In genomic region chr11:115712268-115712667, GRCm38 (mm10) we compare ENCODE assay signal across 12 mouse cellular contexts. TPM values are rescaled to one million over a fixed set of nuclear protein-coding genes. Genes with fewer than 3 reads are reported as not detected.
DNase-seq lines count a peak whose midpoint lies in the region; TF ChIP-seq lines count a peak whose summit lies in the region.
"Had no signal": no experiment of that assay in that cellular context is flagged by ENCODE, and none has a peak within 500 bp of the region (broad histone marks: within the 10 kb centered on the region; RNA-seq: fewer than 3 reads in every experiment).

No protein-coding gene starts in this region.

- H3K27me3 ChIP-seq in spleen, adult 2 months (ENCODE audit: control insufficient read depth, insufficient read depth, low read length), result no peaks in the 10 kb centered on the region
- H3K27me3 ChIP-seq: Patski; stomach, embryonic 15.5 days had no signal

- peaks cover 51% of the 10 kb centered on the region for H3K79me2 ChIP-seq in macrophage (ENCODE audit: inconsistent target)

- peaks cover 26% of the 10 kb centered on the region; the same call in 1 of the 2 replicates for H3K4me1 ChIP-seq in spleen, adult 2 months (ENCODE audit: control insufficient read depth, insufficient read depth, insufficient read length)
- H3K4me1 ChIP-seq in bone marrow macrophage, adult 2 months (ENCODE audit: control insufficient read depth, insufficient read depth, low read length), result peaks cover 14% of the 10 kb centered on the region

- TF ChIP-seq POLR2A in spleen, adult 2 months (IDR thresholded peaks at IDR 0.05; ENCODE audit: low read depth, low read length), result no peak
- TF ChIP-seq POLR2A in bone marrow macrophage, adult 2 months (IDR thresholded peaks at IDR 0.05; ENCODE audit: borderline replicate concordance, low read depth, low read length), result no peak

- peak overlapping the region; percentile 62 for H3K27ac ChIP-seq in spleen, adult 2 months (ENCODE audit: insufficient read depth, low read length)
- H3K27ac ChIP-seq in bone marrow macrophage, adult 2 months (ENCODE audit: insufficient read depth, low read depth, low read length), result peak overlapping the region; percentile 64
- peak overlapping the region; percentile 82 for H3K27ac ChIP-seq in macrophage
- H3K27ac ChIP-seq: stomach, embryonic 15.5 days had no signal

- WGBS in spleen, adult 2 months, result 8% methylated on average over 2 of the region's 2 CpGs
- WGBS in macrophage (ENCODE audit: missing documents), result 0% methylated on average over 2 of the region's 2 CpGs

- peak in 1 of 2 experiments; percentile 55 for DNase-seq in spleen, adult 2 months (ENCODE audit: low read depth in 1 of 2, low spot score in 2 of 2)
- no peak for DNase-seq in spleen, postnatal 14 days (ENCODE audit: low spot score in 2 of 2)
- no peak for DNase-seq in kidney, adult 8-10 months
- no peak for DNase-seq in embryo, embryonic 11 days
- no peak for DNase-seq in ovary, postnatal 36 days (ENCODE audit: low spot score)
- DNase-seq: adrenal gland, postnatal 36 days; kidney, adult 18-20 months; layer of hippocampus, postnatal 36 days had no signal

- TF ChIP-seq CTCF in spleen, adult 2 months (IDR thresholded peaks at IDR 0.05; ENCODE audit: extremely low read depth, insufficient read depth, insufficient read length, insufficient replicate concordance), result no peak
- no peak for TF ChIP-seq CTCF in bone marrow macrophage, adult 2 months (IDR thresholded peaks at IDR 0.05; ENCODE audit: low read depth, low read length)

- H3K36me3 ChIP-seq in spleen, adult 2 months (ENCODE audit: control insufficient read depth, insufficient read depth, low read length), result no peaks in the 10 kb centered on the region
- H3K36me3 ChIP-seq in macrophage (ENCODE audit: inconsistent target), result no peaks in the 10 kb centered on the region
- H3K36me3 ChIP-seq: stomach, embryonic 15.5 days had no signal

- peak overlapping the region; percentile 10; the same call in 1 of the 2 replicates for H3K4me3 ChIP-seq in spleen, adult 2 months (ENCODE audit: extremely low read depth, insufficient read depth, insufficient read length)
- H3K4me3 ChIP-seq in bone marrow macrophage, adult 2 months (ENCODE audit: insufficient read depth, low read length), result peak overlapping the region; percentile 35
- peak overlapping the region; percentile 42 for H3K4me3 ChIP-seq in macrophage (ENCODE audit: inconsistent target)
- H3K4me3 ChIP-seq: stomach, embryonic 15.5 days had no signal

RNA-seq across cellular contexts. Expression of gene Grb2, which starts 3.9 kb away (rescaled TPM):
- 74.4 and 74.7 TPM in 2 replicates for polyA plus RNA-seq in spleen, adult 2 months (2012; rRNA removed)
- 251 and 274 TPM in 2 replicates for polyA plus RNA-seq in bone marrow macrophage, adult 2 months (2012; ENCODE audit: insufficient read depth, insufficient read length, missing spikeins)
- 100 to 1,000 TPM in 21 of 26 experiments, 10 to 100 TPM in 5; 37.2 to 266 (median 136) TPM for total RNA-seq in macrophage (2018; cell fraction: chromatin; rRNA removed)
- total RNA-seq in macrophage (2018; cell fraction: cytosol; rRNA removed), result 100 to 1,000 TPM; 294 to 727 (median 469) TPM
- total RNA-seq in macrophage (2018; cell fraction: nucleus; rRNA removed), result 100 to 1,000 TPM in 25 of 26 experiments, 10 to 100 TPM in 1; 87.0 to 291 (median 183) TPM
- 265 to 522 TPM (median 418 TPM) in 3 replicates for polyA plus RNA-seq in macrophage (2018)

RNA-seq across cellular contexts. Expression of gene Tmem94, which starts 53.0 kb away (rescaled TPM):
- polyA plus RNA-seq in spleen, adult 2 months (2012; rRNA removed), result 42.0 and 56.3 TPM in 2 replicates
- polyA plus RNA-seq in bone marrow macrophage, adult 2 months (2012; ENCODE audit: insufficient read depth, insufficient read length, missing spikeins), result 18.0 and 21.7 TPM in 2 replicates
- 10 to 100 TPM in 22 of 26 experiments, 1 to 10 TPM in 4; 5.9 to 55.5 (median 26.5) TPM for total RNA-seq in macrophage (2018; cell fraction: chromatin; rRNA removed)
- total RNA-seq in macrophage (2018; cell fraction: cytosol; rRNA removed), result 10 to 100 TPM; 17.6 to 35.8 (median 23.4) TPM
- 10 to 100 TPM in 24 of 26 experiments, 1 to 10 TPM in 2; 7.9 to 36.8 (median 24.3) TPM for total RNA-seq in macrophage (2018; cell fraction: nucleus; rRNA removed)
- 13.8 to 22.4 TPM (median 14.1 TPM) in 3 replicates for polyA plus RNA-seq in macrophage (2018)
